Mouse (Mus musculus) adrenal gland, adult 8-10 months (tissue): ENCODE data around the gene Clint1. TPM values are rescaled to one million over a fixed set of nuclear protein-coding genes. Genes with fewer than 3 reads are reported as not detected.

Experiments
- DNase-seq: peaks from one replicate; pipeline ENCODE4 v3.0.0; 2022
- total RNA-seq, 4 experiments: library from RNA; stranded (reverse); gene quantifications; 2 replicates each; pipeline ENCODE4 v1.2.4; 2022

Clint1 gene
- total RNA-seq: 10 to 100 TPM; 63.4 to 94.6 (median 74.8) TPM

DNA sequence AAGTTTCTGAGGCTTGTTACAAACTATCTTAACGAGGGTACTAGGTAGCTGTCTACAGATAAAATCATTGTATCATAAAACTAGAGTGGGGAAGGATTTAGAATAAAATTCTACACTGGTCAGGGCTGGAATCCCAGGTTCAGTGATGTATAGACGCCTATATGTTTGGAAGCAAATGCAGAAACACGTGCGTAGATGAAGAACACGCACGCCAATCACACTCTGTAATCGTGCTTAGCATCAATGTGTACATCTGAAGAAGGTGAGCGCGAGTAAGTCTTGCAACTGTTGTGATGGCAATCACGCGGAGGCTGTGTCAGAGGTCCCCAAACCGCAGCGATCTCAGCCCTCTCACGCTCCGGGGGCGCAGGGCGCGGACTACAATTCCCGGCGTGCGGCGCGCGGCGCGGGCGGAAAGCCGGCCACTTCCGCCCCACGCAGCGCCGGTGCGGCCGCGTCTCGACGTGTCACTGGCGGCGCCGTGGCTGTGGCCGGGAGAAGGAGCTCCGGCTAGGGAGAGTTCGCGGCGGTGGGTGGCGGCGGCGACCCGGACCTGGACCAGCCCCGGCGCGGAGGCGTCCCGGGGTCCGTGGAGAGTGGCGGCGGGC lies at the start of gene Clint1:
Gene Clint1 (plus strand): TSS at position 536 of the 608 bp plus-strand sequence.
- DNase-seq: peak; percentile 70

DNA sequence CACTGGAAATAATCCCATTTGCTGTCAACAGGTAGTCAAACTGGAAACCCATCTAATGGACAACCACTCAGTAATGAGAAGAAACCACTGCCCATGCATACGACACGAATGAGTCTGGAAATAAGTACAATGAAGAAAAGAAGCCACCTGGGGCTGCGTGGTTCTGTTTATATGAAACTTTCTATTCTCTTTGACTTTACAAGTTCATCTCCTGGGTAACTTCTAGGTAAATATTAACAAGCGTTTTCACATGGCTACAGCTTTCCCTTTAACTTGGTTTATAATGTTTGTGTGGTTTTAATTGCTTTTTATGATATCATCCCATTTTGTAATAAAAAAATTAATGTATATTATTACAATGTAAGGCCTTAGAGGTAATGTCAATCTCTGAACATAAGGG lies 47.8 kb upstream of the Clint1 start:
- DNase-seq: no peak

DNA sequence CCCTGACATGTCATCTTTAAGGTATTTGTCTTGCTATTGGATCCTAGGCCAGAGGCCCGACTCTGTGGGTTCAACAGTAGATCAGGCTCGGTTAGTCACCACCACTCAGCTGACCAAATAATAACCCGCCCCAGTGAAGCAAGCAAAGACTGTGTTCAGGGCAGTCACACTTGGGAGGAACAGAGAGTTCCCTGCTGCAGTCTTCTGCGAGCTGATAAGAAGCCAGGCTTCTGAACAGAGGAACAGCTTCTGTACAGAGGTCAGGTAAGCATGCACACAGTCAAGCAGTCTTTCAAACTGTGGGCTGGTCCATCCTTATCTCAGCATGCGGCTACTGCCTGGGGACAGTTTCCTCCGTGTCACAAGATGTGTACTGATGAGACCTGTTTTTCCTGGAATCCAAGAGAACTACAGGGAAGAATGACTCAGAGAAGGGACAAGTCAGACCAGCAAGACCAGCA lies 46.5 kb upstream of the Clint1 start:
- DNase-seq: peak; percentile 18

DNA sequence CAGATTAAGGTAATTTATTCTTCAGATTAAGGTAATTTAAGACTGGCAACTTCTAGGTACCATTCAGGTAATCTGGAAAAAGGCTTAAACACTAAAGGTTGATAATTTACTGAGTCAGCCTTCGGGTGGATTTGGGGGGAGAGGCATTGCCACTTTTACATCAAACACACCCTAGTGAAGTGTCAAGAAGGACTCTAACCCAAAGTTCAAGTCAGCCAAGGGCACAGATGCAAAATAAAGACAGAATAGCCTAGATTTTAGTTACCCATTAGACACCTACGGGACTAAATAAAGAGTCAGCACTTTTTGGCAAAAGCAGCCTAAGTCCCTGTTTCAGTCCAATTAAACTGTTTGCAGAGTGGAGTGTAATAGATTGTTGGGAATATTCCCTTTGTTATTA lies 46.0 kb upstream of the Clint1 start:
- no peak for DNase-seq

DNA sequence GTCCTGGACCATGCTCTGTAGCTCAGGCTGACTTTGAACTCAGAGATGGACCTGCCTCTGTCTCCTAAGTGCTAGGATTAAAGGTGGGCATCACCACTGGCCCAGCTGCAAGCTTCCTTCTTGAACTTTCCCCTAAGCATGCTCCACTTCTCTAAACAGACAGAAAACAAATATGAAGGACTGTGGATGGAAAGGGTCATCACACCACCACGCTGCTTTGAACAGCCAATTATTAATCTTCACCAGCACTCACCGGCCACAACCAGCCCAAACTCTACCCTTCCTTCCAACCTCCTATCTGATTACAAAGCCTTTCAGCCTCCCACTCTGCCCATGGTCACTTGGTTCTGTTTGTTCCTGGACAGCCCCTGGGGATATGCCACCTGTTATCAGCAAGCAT lies 45.6 kb upstream of the Clint1 start:
- DNase-seq: no peak

DNA sequence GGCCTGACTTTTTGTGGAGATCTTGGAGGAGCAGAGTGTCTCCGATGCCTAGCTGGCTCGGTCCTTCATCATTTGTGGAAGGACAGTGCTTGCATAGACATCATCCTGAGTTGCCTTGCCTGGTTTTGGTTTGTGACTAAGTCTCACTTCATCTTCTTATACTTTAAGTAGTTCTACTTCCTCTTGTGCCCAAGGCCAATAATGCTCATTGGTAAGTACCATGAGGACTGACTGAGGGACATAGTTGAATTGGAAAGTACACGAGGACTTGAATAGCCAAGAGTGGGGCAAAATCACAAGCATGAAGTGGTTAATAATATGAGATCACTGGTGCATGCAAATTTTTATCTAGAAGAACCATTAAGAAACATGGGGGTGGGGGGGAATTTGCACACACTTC lies 45.0 kb upstream of the Clint1 start:
- DNase-seq: no peak

DNA sequence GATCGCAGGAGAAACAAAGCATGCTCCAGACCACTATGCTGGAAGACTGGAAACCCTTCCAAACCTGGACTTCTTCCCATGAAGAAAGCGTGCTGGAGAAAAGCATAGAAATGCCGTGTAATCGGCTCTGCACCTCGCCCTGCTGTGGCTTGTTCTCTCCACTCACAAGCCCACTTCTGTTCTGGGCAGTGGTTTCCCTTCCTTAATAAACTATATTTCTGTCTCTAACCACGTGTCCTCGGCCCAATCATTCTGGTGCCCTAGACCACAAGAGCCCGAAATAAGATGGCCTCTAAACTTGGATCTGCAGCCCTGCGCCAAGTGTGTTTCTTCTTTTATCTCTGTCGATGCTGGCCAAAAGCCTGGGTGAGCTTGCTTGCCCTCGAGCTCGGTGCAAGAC lies 44.0 kb upstream of the Clint1 start:
- DNase-seq: no peak

DNA sequence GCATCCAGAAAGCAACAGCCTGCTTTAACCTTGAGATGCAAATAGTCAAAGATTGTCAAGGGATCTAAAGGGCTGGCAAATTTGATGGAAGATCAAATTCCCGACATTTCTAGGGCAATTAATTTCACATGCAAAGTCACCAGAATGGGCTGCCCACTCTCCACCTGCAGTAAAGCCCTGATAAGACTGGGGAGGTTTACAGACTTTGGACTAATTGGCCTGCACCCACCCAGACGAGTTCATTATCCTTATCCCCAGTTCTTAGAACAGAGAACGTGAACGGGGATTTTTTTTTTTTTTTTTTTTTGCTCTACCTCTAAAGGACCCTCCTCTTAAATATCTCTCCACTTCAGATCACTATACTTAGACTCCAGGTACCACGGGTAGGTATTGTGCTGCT lies 42.4 kb upstream of the Clint1 start:
- DNase-seq: no peak

DNA sequence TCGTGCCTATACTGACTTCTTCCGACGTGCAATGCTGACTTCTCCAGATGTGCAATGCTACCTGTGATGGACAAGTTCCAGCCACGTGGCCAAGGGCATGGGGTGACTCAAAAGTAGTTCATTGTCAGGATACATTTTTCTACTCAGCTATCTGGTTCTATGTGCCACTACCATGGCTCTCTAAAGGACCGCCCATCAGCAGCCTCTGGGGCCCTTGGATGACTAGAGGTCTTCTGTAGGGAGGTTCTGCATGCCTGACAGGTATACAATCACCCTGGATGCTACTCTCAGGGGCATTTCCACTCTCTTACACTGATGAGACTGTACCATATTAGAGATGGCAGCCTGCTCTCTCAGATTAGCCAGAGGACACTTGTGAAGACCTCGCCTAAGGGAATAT lies 41.8 kb upstream of the Clint1 start:
- no peak for DNase-seq

DNA sequence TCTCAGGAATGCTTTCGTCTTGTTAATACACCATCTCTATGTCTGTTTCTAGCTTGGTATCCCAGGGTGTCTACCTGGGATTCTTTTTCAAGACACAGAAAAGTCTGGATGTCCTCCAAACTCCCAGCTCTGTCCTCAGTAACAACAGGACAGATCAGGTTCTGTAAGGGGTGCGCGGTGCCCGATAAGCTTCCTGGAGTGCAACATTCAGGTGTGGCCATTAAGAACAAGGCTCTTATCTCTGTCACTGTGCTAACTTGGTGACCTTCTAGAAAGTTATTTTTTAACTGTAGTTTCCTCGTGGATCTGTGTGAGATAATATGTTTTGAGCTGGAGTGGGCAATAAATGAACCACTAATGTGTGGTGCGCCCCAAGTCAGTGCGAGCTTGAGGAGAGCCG lies 41.0 kb upstream of the Clint1 start:
- no peak for DNase-seq

DNA sequence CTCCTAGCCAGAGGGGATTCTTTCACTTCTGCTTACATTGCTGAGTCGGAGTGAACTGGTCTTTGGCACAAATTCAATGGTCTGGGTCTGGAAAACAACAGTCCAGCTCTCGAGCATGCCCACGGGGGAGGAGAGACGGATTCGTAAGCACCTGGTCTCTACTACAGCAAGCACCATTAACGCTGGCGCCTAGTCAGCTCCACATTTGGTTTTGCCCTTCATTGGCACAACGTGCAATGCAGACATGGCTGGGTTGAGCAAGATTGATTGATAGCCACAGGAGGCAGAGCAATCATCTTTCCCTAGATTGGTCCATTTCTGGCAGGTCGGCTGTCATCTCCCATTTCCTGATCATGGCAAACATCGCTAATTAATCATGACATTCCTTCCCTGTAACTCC lies 36.2 kb upstream of the Clint1 start:
- DNase-seq: no peak

DNA sequence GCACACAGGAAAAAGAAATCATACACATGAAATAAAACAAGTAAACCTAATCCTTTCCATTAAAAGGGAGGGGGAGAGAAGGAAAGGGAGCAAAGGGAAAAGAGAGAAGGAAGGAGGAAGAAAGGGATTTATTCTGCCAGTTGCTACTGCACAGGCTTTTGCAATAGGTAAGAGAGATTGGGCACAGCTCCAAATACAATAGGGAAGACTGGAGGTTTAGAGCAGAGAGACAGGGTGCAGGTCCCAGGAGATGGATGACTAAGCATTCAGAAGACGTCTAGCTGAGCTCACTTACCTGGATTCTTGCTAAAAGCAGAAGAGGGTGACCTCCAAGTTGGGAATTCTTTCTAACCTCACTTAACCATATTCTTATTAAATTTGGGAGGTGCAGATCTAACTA lies 35.1 kb upstream of the Clint1 start:
- DNase-seq: no peak

DNA sequence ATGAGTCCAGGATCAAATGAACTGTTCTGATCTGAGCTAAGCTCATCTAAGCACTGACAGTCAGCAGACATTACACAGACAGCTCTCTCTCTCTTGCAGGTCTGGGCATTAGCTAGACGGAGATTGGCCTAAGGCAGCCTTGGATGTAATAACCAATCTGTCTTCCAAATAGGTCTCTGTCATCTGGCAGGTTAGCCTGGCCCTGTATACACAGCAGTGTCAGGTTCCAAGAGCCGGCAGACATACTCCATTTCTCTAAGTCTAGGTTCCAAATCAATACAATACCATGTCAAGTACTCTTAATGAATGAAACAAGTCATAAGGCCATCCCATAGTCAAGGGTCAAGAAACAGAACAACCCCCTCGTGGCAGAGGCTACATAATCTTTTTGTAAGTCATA lies 33.9 kb upstream of the Clint1 start:
- DNase-seq: no peak

DNA sequence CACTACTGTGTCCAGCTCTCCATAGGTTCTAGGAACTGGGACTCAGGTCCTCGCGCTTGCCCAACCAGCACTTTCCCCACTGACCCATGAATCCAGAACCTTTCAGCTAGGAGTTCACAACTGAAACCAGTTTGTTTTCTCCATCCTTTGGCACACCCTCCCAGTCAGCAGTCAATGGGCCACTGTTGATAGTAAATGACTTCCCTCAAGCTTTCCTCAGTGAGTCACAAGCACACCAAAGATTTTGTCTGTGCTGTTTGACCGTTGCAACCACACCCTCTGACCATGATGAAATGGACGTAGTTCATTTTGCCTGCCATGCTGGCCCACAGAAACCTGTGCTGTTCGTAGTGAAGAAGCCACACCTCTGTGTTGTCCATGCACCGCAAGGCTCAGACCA lies 30.9 kb upstream of the Clint1 start:
- DNase-seq: no peak

DNA sequence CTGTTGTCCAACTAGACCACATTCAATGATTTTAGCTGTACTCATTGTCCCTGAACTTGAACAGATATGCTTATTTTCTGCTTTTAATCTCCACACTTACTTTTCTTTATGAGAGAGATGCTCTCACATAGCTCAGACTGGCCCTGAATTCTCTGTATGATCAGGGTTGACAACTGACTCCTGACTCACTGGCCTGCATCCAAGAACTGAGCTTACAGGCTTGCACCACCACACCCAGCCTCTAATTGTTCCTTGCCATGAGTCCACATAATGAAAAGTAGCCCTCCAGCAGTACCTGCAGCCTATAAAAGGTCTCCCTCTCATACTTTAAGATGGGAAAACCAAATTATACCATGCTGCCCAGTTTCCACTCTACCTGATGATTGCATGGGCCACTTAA lies 21.7 kb upstream of the Clint1 start:
- no peak for DNase-seq

DNA sequence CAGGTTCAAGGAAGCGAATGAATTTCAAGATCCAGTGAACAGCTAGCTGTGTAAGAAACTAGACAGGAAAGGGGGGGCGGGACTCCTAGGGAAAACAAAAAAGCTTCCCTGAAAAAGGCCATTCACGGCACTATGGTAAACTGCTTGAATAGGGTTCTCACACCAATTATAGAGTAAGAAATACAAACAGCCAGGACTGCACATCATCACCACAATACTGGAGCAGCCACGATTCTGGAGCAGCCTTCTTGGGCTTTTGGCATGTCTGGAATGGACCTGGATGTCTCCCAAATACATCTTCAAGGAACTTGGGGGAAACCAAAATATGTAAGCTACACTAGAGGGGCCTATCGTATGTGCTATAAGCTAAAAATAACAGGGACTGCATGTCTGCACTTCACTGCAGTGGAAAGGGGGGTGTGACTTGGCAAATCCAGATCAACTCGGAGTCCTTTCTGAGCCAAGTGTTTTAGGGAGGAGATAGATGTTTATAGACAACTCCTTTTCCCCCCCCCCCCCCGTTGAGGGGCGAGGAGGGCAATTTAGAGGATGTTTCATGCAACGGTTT lies 21.0 kb upstream of the Clint1 start:
- DNase-seq: no peak

DNA sequence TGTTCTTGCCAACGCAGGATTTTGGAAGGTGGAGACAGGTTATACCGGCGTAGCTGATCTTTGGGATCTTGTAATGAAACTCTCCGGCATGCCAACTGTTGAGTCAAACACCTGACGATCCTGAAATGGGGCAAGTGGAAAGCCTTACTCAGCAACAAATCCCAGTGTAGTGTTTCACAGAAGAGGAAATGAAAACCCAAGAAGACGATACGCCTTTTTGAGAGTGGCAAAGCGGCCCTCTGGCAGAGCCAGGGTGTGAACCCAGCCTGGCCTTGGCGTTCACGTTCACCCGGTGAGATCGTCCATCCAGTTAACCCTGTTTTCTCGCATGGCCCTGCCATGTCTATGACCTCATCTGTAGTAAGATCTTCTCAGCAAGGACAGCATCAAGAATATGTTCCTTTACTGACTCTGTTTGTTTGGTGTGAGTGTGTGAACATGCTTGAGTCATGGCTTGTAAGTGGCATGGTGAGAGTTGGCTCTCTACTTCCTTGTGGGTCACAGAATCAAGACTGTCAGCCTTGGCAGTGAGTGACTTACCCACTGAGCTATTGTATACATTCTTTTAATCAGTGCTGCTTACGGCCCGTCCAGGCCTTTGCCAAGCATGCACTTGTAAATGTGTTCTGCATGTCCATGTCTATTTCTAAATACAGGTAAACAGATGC lies 20.2 kb upstream of the Clint1 start:
- DNase-seq: no peak

DNA sequence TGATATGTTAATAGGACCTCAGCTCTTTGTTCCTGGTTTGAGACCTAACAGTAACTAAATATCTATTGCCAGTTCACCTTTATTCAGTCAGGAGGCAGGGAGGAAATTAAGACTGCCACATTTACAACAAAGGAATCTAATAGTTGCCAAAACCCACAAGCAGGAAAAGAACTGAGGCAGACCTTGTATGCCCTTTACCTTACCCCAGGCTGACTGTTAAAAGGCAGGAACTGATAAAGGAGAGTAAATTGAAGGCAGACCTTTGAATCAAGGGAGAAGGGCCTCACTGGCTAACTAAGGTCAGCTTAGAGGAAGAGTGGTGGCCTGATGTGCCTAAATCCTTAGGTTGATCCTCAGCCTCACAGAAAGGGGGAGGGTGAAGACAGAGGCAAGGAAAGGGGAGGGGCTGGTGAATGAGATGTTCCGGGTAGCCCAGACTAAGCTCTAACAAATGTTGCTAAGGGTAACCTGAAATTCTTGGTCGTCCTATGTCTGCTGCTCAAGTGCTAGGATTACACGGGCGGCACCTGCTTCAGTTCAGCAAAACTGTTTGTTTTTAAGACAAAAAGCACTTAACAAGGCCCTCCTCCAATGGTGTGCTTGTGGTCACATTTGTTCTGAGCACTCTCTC lies 16.1 kb upstream of the Clint1 start:
- DNase-seq: no peak

DNA sequence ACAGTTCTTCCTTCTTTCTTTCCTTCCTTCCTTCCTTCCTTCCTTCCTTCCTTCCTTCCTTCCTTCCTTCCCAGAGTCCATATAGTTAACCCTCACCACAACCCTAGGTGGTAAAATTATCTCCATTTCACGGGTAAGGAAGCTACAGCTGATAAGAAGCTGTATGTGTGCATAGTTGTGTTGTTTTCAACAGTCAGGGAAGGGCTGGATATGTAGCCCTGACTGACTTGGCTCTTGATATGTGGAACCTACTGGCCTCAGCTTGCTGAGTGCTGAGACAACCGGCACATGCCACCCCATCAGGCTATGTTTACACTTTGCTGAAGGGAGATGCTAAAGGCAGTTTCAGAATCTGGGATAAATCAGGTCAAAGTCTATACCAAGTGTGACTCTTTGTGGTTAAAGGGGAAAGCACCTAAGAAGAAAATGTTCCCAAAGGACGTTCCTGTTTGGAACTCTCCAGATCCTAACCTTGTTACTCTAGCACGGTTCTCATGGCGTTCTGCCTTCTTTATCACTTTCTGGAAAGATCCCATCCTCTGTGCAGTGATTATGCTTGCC lies 14.5 kb upstream of the Clint1 start:
- DNase-seq: no peak

DNA sequence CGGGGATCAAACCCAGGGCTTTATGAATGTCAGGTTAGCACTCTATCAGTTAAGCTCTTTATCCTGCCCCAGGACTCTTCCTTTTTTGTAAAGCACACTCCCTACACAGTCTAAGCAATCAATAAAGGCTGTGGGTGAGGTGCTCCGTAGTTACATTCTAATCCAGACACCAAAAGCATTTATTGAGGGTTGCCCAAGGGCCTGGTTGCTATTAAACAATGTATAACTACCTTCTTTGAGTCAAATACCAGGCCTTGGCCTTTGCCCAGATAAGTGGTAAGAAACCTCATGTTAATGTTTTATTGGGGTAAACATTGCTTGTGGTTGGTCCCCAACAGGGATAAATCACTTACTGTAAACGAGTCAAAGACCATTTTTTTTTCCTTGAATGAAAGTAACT lies 13.4 kb upstream of the Clint1 start:
- DNase-seq: no peak

DNA sequence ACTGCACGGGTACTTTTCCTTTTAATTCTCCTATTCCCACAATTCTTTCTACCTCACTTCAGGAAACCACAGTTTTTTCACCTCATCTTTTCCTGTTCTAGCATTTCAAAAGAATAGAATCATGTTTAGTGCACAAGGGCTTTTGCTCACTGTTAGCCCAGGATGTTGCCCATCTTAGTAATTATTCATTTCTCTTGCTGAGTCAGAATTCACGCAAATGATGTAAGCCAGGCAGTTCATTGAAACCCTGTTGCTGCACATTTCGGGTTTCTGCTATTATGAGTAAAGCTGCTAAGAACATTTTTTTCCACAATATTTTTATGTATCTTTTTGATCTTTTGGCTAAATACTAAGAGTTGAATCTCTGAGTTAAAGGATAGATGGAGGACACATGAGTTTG lies 11.5 kb upstream of the Clint1 start:
- no peak for DNase-seq

DNA sequence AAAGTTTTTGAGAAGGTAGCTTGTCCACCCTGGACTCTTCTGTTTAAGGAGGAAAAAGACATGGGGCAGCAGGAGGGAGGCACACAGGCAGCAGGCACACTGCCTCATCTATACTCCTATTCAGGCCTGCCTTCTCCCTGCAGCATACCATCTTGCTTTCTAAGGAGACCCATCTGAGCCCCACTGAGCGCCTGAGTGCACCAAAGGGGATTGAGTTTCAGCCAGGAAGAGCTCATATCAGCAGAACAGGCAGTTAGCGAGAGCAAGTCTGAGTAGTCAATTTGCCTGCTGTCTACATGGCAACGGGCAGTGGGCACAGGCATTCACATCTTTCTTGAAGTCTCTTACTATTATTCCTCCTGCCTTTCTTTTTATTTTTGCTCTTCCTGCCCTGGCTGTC lies 5.8 kb upstream of the Clint1 start:
- DNase-seq: no peak

DNA sequence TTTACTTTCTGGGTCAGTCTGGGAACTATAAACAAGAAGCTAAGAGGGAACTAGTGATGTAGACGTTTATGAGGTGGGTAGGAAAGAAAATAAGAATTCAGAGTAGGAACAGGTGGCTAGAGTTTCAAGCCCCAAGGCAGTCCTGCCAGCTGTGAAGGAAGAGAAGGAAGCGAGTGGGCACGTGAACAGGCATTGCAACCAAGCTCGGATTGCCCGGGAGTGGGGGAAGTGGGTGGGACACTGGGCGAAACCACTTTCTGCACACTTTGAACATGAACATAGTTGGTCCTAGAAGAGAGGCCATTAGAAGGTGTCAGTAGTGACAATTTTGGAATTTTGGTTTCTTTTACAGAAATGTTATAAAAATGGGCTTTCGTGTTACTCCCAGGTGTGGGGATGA lies 4.3 kb upstream of the Clint1 start:
- no peak for DNase-seq

DNA sequence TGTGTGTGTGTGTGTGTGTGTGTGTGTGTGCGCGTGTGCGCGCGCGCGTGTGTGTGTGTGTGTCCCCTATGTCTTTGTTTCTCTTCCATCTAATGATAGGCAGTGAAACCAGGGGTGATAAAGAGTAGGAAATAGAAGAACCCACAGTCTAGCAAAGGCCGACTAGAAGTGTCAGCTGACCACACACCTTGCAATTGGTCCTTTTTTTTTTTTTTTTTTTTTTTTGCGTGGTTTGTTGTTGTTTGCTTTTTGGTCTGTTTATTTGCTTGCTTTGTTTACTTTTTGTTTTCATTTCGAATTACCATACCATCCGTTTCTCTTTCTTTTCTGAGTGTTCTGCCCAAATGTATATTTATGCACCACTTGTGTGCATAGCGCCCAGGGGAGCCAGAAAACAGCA lies 3.6 kb upstream of the Clint1 start:
- no peak for DNase-seq
